Mouse (Mus musculus) T-helper 1 cell (primary cell): ENCODE data around the gene Slc31a2.

Source experiments
- in situ Hi-C: fragments of 300-600 bp; cut with MboI, MseI; formaldehyde crosslinking; loops from one replicate; pipeline ENCODE4 v1.15.1; 2025; ENCODE audit warnings: high pct_unique_total_duplicates

Gene Slc31a2

DNA sequence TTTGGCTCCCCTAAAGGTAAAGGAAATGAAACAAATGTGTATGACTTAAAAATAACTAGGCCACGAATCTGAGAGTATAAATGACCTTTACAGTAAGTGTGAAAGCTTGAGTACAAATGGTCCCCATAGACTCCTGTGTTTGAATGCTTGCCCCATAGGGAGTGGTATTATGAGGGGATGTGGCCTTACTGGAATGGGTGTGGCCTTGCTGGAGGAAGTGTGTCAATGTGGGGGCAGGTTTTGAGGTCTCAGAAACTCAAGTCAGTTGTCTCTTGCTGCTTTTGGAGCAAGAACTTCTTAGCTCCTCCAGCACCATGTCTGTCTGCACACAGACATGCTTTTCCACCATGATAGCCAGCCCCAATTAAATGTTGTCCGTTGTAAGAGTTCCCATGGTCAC is 54.1 kb downstream of the Slc31a2 start:
- in situ Hi-C loops = no loop called here

DNA sequence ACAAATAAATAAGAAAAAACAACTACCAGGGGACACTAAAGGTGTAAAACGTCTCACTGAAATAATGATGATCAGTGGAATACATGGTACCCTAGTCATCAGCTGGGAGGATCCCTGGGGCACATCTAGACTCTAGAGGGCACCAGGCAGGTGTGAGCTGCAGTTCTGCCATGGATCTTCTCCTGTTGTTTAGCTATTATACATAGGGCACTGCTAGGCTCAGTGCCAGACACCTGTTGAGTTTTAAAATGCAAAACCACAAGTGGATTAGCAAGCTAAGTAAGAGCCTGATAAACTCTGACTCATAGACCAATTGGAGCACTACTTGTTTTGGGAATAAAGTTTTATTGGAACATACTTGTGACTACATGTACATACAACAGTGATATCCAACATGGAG is 55.9 kb downstream of the Slc31a2 start:
- in situ Hi-C loops = no loop called here

DNA sequence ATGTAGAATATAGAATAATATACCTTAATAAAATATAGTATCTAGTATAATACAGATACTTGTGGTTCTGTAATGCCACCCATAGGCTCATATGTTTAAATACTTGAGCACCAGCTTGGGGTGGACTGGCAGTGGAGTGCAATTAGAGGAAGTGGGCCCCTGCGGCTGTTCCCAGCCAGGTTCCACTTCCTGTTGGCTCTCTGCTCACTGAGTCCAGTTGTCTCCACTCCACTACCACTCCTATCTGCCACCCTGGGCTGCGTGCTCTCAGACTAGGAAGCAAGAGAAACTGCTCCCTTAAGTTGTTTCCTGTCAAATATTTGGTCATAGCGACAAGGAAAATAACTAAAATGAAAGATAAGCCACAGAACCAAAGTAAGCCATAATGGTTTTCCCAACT is 60.3 kb downstream of the Slc31a2 start:
- in situ Hi-C loops = no loop called here

DNA sequence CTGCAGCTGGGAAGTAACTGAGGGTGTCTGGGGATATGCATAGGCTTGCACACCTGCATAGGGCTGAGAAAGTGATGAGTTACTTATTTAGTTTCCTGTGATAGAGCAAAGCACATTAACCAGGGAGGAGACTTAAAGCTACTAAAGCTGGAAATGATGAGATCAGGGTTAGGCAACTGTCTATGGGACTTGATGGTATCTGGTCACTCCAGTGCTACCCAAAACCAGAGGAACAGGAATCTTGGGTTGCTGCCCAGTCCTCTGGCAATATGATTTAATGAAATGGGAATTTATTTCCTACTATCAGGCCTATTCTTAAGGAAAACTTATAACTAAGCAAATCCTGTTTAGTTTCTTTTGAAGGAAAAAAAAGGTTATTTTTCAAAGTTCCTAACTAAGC is 63.7 kb downstream of the Slc31a2 start:
- in situ Hi-C loops = no loop called here

DNA sequence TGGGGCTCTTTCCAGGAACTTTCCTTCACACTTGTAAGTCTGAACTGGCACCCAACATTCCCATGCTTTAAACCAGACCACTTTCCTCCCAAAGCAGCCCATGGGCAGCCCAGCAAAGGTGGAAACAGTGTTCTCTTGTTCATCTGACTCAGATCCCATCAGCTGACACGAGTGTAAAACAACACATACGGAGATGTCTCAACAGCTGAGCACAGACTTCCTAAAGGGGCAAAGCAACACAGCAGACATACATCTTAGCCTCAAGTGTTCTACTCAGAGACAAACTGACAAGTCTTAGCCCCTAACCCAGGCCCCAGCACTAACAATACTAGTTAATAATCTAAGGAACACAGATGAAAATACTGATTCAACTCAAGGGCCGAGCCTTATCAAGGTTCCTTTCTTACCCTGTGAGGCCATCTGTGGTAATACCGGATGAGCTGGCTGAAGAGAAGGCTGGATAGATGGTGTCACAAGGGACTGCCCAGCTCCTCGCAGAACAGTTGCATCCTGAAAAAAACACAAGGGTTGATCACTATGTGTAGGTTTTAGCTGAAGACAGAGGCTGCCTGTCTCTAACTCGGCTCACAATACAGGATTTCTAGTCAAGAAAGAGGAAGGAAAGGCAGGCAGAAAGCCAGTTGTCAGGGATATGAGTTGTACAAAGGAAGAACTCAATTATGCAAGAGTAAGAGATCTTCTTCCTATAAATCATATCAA is 66.7 kb downstream of the Slc31a2 start:
- in situ Hi-C loops = no loop called here

DNA sequence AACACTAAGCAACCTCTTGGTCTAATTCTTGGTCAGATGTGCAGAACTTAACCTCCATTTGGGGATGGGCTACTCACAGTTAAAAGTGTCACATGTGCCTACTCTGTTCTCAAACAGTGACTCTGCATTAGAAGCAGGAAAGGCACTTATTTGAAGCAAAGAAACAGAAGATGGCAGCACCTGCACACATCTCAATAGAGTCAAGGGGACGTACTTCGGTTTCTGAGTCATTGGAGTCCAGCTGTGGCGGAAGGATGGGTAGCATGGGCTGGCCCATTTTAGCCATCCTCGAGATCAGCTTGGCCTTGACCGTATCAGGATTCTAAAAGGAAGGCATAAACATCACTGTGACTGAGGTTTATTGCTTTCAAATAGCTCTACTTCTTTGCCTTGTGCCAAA is 69.6 kb downstream of the Slc31a2 start:
- in situ Hi-C loops = no loop called here

DNA sequence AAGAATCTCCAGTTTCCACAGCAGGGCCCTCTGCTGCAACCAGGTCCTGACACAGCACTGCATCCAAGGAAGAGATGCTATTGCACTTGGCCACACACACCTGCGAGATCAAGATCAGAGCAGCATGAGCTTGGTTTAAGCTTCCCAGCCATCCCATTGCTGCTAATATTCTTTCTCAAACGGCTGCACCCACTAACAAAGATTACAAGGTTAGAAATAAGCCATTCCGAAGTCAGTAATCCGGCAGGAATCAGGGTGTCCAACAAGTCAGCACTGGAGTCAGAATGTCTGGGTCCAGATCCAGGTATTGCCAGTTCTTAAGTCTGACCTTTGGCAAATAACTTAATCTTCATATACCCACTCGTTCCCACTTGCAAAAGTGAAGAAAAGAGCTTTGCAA is 76.2 kb downstream of the Slc31a2 start:
- in situ Hi-C loops = no loop called here

DNA sequence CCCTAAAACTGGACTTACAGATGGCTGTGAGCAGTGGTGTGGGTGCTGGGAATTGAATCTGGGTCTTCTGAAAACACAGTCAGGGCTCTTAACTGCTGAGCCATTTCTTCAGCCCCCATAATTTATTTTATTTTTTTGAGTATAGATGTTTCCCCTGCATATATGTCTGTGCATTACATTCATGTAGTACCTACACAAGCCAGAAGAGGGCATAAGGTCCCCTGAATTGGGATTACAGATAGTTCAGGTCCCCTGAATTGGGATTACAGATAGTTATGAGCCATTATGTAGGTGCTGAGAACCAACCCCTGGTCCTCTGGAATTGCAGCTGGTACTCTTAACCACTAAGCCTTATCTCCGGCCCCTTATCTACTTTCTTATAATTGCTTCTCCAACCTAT is 81.6 kb downstream of the Slc31a2 start:
- in situ Hi-C loops = loop anchor here (10.0 kb wide), 1 partner anchor 61 kb away; the partner anchor contains the start of genes Cdc26 and Prpf4

DNA sequence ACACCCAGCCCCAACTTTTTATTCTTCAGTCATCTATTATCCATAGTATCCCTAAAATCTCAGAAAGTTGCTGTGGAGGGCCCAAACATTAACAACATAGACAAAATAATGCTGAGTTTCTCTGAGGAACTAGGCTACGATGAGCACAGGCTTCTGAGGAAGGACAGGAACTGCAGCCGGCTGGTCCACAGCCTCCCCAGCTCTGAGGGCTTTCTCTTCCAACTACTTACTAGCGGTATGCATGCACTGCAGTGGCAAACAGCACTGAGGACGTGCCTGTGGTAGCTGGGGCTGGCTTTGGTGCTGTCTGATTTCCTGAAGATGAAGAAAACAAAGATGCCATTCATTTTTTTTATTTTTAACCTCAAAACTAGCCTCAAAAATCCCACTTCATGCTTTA is 83.5 kb downstream of the Slc31a2 start:
- in situ Hi-C loops = loop anchor here (10.0 kb wide), 1 partner anchor 59 kb away; the partner anchor contains the start of genes Cdc26 and Prpf4

DNA sequence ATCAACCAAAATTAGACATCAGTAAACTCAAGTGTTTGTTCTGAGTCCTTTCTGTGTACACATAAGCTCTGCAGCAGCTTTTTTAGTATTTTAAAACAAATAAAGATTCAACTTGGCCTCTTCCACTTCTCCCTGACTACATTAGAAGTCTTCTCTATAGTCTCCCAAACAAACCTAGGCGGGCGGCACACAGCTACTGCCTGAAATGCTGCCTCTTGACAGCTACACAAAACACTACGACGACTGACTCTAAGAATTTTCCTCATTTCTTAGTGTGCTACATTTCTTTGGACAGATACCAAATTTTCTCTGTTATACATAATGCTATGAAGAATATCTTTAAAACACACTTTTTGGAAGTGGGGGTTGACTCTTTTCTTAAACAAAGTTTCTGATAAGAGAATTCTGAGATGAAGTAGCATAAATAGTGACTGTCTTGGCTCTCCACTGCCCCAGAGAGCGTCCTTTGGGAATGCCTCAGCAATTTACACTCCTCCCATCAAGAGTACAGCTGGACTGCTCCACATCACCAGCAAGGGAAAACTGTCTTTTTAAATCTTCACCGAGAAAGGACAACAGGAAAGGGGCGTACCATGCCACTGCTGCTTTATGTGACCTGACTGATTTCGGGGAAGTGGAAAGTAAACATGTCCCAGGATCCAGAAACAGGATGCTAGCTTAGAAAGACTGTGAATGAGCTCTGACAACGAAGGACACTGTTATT is 85.4 kb downstream of the Slc31a2 start:
- in situ Hi-C loops = loop anchor here (10.0 kb wide), 1 partner anchor 57 kb away; the partner anchor contains the start of genes Cdc26 and Prpf4
